Mouse (Mus musculus) liver, adult (tissue): ENCODE measurements around the gene Kcnk12.

Source experiments
- GATA4 ChIP-seq: IDR thresholded peaks from 2 replicates; pipeline ENCODE4 v1.6.1; 2014; ENCODE audit warnings: mild to moderate bottlenecking, low read length; ENCODE audit not compliant: insufficient replicate concordance

Kcnk12 gene

DNA sequence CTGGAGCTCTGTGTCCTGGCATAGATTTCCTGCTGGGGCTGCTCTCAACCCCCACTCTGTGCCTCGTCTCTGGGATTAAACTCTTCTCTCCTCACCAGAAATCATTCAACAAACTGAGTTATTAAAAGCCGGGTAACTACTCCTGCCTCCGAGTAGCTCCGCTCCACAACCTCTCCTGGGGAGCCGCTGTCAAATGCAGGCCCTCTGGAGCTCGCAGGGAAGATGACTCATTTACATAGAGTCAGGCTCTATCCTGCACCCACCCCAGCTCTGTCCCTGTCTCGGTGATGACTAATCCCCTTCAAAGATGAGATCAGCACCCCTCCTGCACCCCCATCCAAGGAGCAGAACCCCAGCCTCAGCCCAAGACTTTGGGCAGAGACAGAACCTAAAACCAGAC is 34.6 kb downstream of the Kcnk12 start:
- no peak for TF ChIP-seq GATA4

DNA sequence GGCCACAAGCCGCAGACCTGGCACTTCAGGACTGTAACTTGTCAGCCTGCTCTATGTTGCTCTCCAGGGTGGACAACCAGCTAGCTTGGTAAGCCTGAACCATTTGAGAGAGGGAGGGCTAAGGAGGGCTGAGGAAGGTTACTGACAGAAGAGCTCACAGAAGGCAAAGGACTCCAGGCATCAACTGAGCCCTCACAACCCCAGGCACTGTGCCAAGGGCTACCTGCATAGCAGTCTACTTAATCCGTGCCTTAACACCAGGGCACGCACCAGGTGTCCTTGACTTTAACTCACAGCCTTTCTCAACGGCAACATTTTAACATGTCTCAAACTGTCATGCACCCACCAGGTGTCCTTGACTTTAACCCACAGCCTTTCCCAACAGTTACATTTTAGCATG is 37.5 kb downstream of the Kcnk12 start:
- no peak for TF ChIP-seq GATA4

DNA sequence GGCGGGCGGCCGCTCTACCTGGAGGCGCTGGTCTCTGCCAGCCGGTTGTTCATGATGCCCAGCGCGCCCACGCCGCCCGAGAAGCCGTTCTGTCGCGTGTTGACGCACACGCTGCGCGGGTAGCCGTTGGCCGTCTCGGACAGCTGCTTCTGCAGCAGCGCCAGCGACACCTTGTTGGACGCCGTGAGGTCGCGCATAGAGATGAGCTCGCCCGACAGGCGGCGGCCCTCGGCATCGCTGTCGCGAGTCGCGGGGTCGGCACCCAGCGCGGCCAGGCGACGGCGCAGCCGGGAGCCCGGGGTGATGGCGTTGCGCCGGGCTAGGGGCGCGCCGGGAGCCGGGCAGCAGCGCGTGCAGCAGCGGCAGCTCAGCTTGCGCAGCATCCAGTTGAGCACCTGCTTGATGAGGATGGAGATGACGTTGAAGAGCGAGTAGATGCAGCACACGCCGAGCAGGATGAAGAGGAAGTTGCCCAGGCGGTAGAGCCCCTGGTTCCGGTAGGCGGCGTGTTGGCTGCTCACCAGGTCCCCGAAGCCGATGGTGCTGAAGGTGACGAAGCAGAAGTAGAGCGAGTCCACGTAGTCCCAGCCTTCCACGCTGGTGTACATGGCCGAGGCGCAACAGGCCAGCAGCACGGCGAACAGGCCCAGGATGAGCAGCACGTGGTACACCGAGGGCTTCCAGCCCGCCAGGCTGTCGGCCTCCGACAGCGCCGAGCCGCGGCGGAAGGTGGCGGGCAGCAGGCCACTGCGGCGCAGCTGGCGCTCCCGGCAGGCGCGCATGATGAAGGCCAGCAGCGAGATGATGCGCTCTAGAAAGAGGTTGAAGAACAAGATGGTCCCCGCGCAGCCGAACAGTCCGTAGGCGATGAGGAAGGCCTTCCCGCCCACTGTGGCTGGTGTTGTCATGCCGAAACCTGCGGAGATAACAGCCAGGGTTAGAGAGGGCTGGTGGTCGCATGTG is 51.6 kb downstream of the Kcnk12 start:
- TF ChIP-seq GATA4, result no peak

DNA sequence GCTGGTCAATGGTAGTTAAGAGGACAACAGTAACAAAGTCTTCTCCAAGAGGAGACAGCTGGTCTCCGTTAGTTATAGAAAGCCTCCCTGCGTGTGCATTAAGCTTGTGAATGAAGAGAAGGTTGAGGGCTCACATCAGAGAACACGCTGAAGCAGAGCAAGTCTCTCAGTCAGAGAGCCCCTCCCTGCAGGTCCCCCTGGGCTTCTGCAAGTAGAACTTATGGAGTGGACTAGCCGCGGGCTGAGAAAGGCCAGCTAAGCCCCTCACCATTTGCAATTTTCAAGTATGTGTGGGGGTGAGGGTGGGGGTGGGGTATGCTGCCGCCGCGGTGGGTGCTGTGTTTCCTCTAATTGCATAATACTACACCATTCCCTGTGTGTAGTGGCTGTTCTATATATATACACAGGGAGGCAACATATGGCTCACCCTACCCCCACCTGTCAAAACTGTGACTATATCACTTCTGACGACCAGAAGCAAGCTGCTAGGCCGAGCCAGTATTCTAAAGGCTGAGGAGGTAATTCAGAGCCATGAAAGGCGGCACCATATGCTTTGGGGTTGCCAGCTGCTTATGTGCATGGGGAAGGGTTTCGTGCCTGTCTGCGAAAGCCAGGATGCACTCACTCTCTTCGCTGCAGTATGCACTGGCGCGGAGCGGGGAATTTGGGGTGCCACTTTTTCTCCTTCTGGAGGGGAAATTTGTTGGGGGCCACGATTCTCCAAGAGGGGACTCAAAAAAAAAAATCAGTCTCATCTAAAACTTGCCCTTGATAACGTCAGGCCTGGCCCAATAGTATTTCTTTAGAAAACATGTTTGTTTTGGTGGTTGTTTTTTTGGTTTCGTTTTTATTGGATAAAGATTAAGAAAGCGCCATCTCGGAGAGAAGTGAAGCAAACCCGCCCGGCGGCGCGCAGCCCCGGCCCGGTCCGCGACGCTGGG is 52.5 kb downstream of the Kcnk12 start:
- TF ChIP-seq GATA4, result no peak

DNA sequence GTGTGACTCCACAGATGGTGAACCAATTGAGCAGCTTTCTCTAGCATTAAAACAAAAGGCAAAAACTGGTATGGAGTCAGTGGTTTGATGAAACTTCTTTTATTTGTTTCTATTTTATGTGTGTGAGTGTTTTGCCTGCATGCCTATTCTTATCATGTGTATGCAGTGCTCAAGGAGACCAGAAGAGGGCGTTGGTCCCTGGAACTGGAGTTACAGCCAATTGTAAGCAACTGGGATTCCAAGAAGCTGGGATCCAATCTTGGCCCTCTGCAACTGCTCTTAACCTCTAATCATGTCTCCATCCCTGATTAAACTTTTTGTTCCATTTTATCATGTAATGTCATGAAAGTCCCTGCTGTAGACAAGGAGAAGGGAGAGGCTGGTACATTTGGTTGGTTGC is 58.0 kb downstream of the Kcnk12 start:
- TF ChIP-seq GATA4, result no peak

DNA sequence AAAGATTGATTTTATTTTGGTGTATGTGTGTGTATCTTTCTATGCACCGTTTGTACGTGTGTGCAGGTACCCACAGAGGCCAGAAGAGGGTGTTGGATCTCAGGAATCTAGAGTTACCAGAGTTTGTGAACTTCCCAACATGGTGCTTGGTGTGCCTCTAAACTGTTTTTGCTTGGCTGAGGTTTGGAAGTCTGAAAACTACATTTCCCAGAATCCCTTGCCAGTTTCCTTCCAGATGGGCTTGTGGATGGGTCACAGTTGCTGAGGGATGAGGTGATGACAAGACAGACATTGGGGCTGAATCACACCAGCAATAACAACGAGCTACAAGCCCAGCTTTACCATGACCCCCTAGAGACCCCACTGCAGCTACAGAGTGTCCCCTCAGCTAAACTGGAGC is 60.6 kb downstream of the Kcnk12 start:
- TF ChIP-seq GATA4, result no peak

DNA sequence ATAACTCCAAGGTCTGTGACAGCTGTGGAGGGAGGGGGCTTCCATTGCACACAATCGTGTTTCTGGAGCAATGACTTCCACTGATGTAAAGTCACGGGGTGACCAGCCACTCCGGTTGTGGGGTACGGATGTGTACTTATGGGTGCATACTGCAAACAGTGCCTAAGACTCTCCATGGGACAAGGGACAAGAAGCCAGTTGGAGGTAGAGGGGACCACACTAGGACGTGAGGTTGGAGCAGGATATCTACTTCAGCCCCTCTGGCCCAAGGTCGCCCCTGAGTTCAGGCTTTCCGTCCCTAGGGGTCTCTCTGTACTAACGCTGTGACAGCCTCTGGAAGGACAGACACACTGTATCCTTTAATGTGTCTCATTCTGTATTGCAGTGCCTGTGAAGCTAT is 63.3 kb downstream of the Kcnk12 start:
- TF ChIP-seq GATA4, result no peak

- no peak for TF ChIP-seq GATA4
Observed at GRCm38 (mm10) chr17:87731962-87732361, 65.8 kb downstream of the Kcnk12 start.

GRCm38 (mm10) chr17:87726489-87727356 is 71.1 kb downstream of the Kcnk12 start:
- no peak for TF ChIP-seq GATA4

DNA sequence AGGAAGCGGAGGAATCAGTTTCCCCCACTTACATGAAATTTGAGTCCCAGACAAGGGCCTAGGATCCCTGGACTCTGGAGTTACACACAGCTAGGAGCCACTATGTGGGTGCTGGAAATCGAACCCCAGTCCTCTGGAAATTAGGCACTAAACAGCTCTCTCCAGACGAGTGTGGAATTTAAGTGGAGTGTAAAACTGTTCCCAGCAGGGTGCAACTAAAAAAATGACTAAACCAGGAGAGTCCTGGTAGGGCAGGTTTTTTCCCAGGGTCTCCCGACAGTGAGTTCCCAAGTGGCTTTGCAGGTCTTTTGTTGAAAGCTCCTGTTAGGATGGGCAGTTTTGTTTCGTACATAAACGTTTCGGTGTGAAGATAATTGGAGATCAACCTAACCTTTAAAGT is 73.1 kb downstream of the Kcnk12 start:
- no peak for TF ChIP-seq GATA4

GRCm38 (mm10) chr17:87700101-87700500 is 97.7 kb downstream of the Kcnk12 start:
- TF ChIP-seq GATA4, result no peak

GRCm38 (mm10) chr17:87698996-87699765 is 98.6 kb downstream of the Kcnk12 start:
- TF ChIP-seq GATA4, result no peak

GRCm38 (mm10) chr17:87696814-87697213 is 101.0 kb downstream of the Kcnk12 start:
- TF ChIP-seq GATA4, result no peak

- no peak for TF ChIP-seq GATA4
Observed at GRCm38 (mm10) chr17:87695874-87696465, 101.8 kb downstream of the Kcnk12 start.
